Mouse (Mus musculus): ENCODE results near the gene Fasl.

The Fasl gene

DNA sequence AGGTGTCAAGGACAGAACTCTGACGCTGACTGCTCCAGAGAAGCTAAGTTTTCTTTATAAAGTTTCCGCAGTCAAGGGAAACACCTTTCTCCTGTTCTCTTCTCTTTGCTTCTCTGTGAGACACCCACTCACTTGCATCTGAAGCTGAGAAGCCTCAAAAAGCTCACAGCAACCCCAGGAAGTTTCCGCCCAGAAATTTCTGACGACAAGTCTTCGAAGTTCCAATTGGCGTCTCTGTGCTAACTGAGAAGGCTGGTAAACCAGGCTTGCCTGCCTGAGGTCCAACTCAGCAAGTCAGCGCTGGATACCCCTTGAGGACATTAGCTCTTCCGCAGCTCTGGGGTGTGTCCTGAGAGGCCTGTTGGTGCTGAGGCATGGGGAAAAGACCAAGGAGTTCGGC is at the start of gene Fasl:
Fasl (minus strand) TSS at position 157 of the 400 bp plus-strand sequence.
- DNase-seq (ENCODE audit: low spot score) = no peak

DNA sequence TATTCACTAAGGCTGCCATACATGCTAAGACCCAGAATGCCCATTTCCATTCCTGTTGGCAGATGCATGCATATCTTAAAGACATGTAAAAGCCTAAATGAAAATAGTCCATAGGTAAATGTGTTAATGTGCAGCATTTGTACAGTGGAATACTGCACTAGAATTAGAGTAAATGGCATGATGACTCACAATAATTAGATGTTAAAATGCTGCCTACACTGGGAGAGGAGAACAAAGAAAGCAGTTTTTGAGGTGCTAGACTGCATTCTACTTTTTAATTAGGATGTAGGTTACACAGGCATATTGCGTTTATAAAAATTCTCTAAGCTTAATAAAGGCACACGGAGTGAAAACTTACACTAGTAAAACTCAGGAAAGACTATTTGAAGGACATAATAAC is 38.4 kb upstream of the Fasl start:
- peak; percentile 13 for DNase-seq (ENCODE audit: low spot score)

DNA sequence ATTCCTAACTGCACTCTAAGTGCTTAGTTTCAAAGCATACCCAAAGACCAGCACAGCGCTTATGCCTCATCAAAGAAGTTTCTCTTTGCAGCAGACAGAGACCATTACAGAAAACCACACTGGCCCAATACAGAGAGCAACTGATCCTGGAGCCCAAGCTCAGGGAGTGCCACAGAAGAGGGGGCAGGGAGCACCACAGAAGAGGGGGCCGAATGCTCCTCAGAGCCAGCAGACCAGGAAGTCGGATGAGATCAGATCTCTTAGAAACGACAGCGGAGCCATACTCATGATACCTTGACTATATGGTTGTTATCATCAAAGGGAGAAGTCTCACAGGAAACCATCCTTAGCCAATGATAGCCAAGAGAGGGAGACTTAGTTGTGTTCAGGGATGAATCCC is 21.1 kb upstream of the Fasl start:
- no peak for DNase-seq (ENCODE audit: low spot score)

DNA sequence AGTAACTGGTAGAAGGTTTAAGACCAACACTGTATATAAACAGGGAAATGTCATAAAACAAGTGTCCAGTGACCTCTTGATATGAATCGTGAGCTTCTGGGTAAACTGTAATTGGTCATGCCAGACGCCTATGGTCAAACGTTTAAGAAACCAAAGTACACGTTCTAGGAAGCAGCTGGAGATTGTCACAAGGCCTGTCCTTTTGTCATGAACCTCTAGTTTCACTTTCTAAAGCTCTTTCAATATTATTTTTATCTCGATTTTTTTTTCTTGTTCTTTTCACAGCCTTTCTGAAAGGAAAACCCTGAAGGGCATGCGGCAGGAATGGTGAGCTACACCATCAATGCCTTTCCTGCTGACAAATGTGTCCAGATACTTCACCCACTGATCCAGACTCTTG is 20.7 kb upstream of the Fasl start:
- no peak for DNase-seq (ENCODE audit: low spot score)

DNA sequence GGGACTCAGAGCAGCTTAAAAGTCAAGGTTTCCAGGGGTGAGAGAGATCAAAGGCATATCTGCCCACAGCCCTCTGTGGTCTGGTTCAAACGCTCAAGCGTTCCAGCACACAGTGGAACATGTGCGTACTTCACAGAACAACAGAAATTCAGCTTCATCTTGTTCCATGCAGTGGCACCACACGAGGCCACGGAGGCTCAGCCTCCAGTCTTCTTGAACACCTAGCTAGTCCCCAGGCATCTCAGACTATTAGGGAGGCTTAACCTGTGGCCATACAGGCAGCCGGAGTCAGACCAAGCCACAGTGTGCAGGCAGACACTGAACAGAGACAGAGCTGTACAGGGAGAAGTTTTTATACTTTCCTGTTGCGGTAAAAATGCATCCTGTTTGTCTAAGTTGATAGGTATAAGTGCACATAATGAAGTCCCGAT is 16.3 kb upstream of the Fasl start:
- no peak for DNase-seq (ENCODE audit: low spot score)

DNA sequence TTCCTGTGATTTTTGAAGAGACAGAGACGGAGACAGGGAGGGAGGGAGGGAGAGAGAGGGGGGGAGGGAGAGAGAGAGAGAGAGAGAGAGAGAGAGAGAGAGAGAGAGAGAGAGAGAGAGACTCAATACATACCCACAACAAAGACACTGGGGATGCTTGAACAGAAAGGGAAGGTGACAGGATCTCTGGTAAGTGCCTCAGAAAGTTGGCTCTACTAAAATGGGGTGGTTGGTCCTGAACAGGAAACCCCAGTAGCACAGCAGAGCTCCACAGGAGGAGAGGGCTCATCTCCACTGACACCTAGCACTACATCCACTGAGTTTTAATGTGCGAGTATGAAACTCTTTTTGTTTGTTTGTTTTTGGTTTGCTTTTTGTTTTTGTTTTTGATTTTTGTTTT is 13.0 kb upstream of the Fasl start:
- DNase-seq (ENCODE audit: low spot score) = no peak

DNA sequence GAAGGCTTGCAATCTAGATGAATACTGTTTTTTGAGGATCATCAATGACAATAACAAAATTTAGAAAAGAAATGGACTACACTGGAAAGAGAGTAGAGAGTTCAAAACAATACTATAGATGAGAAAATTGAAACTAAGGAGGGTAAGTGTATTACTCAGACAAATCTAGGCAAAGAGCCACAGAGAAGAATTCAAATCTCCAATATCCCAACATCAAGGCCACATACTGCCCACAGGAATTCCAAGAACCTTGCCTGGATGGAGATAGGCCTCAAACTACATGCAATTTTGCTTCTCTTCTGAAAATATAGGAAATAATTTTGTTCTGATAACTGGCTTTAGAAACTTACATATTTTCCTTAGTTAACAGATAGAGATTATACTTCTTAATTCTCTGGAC is 12.0 kb upstream of the Fasl start:
- DNase-seq (ENCODE audit: low spot score) = no peak

DNA sequence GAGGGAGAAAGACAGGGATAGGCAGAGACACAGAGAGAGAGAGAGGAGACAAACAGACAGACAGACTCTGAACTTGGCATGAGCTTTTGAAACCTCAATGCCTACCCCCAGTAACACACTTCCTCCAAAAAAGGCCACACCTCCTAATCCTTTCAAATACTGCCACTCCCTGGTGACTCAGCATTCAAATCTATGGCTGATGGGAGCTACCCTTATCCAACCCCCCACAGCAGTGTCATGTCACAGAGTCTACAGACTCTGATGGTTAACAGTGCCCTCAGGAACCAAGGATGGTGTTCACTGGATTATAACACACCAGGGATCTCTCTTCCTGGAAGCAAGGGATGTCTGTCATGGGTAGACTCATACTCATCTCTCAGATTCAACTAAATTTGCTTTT is 11.5 kb upstream of the Fasl start:
- no peak for DNase-seq (ENCODE audit: low spot score)

DNA sequence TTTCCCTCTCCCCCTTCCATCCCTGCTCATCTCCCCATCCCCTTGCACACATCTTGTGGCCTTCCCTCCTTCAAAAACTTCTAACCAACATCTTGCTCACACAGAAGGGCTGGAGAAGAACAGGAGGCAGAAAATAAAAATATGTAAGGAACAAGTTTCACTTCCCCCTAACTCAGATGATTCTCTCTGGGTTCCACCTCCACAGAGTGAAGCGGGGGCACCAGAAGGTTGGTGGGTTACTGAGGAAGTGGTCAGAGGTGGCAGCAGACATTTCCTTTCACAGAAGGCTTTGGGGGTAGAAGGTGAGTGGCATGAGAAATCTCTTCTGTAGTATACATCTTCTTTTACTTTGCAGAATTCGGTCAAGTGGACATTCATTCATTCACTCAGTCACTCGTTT is 10.6 kb upstream of the Fasl start:
- no peak for DNase-seq (ENCODE audit: low spot score)

DNA sequence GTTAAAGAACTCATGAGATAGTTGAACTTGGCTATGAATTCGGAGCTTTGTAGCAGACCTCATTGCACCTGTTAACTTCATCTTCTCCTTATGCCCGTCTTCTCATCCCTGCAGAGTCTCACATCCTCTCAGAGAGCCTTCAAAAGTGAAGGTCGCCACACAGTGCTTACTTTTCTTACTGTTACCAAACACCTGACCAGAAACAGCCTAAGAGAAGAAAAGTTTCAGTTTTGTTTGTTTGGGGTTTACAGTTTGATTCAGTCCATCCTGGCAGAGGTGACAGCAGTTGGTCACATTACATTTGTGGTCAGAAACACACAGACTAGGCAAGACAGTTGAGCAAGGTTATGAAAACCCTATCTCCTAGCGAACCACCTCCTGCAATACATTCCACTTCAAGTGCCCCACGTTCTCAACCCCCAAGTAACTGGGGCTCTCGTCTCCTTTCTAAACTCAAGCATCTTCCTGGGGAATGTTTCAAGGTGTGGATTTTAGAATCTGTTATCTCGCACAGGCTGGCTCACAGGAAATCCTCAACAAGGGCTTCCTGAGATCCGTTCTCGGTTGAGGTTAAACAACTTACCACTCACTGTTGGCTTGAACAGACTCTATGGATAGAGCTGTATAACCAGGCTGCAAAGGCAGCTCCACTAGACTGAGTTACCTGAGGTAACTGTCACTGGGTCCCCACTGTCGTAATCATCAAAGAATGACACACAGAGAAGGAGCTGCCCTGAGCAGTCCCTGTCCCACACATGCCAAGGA is 6.3 kb upstream of the Fasl start:
- DNase-seq (ENCODE audit: low spot score) = no peak

DNA sequence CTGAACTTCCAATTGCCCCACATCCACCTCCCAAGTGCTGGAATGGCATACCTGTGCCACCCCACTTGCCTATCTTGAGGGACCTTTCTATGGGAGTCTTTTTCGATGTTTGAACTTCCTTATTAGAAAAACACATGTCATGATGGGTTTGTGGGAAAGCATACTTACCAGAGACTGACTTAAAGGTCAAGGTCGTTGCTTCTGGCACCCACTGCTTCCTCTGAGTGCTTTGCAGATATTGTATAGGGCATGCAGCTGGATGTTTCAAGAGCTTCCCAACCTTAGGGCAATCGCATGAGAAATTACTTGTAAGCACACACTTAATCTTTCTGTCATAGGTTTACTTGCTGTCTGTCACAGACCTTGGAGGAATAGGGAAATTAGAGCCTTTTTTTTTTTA is 5.0 kb upstream of the Fasl start:
- DNase-seq (ENCODE audit: low spot score) = no peak

DNA sequence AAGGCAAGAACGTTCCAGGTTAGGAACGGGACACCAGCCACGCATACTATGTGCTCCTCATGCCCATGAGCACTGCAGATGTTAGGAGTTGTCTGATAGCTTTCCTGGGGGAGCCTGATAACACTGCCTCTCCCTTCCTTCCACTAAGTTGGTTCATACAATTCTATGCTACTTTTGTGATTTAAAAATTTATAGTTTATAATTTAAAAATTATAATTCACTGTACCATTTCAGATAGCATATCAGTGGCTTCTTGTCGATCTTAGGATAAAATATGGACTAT is 4.3 kb upstream of the Fasl start:
- no peak for DNase-seq (ENCODE audit: low spot score)

DNA sequence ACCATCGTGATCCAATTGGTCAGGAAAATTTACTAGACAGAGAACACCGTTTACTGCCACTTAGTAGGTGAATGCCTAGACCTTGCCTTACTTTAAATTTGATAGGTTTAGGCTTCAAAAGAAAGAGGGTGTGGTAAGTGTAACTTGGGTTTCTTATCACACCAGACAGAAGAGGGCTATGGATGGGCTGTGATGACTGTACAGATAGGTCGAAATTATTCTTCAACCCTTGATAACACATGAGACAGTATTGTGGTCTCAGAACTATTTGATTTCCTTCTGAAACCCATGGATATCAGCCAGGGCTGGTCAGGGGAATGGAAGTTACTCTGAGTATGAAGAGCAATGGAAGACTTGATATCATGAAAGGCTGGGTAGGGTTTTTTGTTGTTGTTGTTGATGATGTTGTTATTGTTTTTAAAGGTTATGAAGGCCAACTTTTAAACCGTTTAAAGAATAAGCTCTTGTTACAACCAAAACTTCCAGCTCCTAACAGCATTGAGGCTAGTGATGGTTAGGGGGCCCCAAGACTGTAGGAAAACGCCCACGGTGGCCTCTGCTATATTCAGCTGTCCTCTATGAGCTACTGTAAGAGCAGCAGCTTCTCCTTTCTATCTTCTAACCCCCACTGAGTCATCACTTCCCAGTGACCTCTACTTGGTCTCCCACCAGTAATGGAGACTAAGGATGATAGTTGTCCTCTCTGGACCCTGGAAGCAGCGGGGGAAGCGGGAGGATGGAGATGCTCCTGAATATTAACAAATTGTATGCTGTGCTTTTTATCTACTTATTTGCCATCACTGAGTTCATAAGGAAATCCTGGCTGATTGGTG is 3.8 kb upstream of the Fasl start:
- no peak for DNase-seq (ENCODE audit: low spot score)

DNA sequence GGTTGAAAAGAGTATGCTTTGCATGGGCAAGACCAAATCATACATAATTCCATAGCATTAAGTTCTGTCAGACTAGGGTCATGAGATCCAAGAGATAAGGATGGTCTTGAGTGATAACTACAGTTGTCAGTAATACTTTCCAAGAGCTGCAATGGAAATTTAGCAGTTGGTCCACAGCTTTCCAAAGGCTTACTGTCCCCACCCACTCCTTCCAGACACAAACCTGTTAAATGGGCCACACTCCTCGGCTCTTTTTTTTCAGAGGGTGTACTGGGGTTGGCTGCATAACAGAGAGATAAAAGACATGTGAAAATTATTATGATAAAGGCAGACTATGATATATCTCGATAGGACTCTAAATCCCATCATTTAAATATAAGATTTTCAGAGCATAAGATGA is 5.6 kb downstream of the Fasl start:
- DNase-seq (ENCODE audit: low spot score) = no peak

DNA sequence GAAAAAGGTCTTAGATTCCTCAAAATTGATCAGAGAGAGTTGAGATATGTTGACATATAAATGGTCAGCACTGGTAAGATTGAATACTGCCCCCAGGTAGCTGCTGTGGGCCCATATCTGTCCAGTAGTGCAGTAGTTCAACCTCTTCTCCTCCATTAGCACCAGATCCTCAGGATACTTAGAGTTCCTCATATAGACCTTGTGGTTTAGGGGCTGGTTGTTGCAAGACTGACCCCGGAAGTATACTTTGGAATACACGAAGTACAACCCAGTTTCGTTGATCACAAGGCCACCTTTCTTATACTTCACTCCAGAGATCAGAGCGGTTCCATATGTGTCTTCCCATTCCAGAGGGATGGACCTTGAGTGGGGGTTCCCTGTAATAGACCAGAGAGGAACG is 6.7 kb downstream of the Fasl start:
- DNase-seq (ENCODE audit: low spot score) = no peak

DNA sequence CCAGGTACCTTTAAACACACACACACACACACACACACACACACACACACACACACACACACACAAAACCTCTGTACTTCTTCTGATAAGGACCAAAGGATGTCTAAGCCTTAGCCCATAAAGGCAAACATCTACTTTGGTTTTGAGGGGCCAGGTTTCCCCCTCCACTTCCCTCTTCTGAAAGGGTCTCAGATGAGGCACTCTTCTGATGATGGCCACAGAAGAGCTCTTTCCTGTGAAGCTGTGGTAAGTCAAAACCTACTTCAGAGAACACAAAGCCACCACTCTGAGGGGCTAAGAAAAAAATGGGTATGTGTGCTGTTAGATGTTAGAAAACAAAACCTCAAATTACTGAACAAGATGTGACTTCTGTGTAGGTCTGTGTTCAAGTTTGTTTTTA is 9.2 kb downstream of the Fasl start:
- no peak for DNase-seq (ENCODE audit: low spot score)

DNA sequence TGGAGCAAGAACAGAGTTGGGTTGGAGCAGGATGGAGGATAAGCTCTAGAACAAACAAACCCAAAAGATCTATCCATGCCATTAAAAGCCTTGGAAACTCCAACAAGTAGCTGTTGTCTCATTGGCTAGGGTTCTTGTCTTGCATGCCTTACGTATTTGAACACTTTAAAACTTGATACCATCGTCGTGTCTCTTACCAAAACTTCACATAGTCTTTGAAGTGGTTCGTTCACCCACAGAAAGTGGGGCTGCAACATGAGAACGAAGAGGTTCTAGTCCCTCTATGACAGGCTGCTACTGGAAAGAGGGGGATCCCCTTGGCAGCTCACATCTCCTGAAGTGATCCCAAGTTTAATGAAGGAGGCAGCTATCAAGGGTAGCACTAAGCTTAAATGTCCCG is 13.1 kb downstream of the Fasl start:
- DNase-seq (ENCODE audit: low spot score) = no peak

DNA sequence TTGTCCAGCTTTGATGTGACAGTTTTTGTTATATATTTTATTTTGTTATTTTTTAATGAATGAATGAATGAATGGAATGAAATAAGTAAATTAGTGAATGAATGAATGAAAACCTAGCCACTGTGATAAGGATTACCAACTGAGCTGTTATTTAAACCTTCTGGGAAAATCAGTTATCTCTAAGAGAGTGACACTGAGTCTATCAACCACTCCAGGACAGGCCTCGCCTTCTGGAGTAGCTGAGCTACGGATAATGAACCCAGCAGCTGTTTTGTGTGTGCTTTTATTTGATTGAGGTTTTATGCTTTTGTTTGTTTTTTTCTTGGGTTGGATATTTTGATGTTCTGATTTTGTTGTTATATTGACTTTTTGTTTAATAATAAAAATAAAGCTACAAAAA is 17.0 kb downstream of the Fasl start:
- no peak for DNase-seq (ENCODE audit: low spot score)

DNA sequence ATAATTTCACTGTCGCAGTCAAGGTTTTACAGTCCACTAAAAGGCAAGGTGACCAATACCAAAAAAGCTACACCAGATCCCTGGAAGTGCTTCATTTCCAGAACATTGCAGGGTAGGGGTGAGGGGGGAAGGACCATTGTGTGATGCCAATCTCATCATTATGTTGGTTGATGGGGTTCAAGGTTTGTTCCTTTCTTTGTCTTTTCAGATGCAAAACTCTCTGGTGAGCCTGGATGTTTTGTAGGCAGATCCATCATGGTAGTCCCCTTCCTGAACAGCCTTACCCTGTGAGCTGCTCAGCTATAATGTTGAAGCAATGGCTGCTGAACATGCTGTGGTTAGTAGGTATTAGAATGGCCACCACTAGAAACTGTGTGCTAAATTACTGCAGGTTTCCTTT is 19.0 kb downstream of the Fasl start:
- DNase-seq (ENCODE audit: low spot score) = no peak

DNA sequence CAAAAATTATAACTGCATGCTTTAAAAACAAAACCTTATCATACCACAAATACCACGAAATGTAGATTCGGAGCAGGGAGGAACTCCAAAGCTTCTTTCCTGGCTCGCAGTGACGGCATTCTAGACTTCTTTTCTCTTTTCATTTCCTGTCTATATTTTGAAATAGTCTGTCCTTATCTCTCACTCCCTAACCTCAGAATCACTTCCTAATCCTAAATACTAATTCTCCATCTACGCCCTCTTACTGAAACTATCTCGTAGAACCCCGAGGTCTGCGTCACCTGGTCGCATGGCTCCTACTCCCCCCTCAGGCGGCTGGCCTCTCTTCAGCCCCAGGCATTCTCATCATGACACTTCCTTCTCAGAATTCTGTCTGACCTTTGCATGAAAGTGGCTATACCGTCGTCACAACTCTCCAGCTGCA is 21.2 kb downstream of the Fasl start:
- DNase-seq (ENCODE audit: low spot score) = no peak

DNA sequence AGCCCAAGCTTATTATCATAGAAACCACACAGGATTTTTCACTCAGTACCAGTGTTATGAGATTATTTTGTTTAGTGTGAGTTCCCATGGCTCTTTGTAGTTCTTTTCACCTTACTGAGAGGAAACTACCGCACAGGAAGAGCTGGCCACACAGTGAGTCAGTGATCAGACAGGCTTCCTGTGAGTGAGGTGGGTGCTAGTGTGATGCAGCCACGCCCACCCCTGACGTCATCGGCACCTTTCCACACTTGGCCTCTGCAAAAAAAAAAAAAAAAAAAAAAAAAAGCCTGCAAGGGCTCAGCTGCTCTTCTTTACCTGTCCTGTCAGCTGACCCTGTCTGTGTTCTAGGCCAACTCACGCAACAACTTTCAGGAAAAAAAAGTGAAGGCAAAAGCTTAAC is 21.6 kb downstream of the Fasl start:
- no peak for DNase-seq (ENCODE audit: low spot score)

DNA sequence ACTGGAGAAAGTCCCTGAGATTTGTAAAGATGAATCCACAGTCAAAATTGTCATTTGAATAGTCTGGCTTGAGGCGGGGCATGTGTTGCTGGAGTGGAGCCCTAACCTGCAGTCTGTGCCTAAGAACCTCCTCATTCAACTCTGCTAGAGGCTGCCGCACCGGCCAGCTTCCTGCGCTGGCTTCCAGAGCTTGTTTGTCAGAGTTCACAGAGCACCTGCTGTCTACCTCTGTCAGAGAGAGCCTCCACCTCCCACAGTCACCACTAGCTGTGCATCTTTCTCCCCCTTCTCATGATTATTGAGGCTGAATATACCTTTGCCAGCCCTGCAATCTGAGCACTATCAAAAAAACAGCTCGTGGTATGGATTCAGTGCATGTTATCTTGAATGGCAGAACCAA is 22.4 kb downstream of the Fasl start:
- DNase-seq (ENCODE audit: low spot score) = no peak

DNA sequence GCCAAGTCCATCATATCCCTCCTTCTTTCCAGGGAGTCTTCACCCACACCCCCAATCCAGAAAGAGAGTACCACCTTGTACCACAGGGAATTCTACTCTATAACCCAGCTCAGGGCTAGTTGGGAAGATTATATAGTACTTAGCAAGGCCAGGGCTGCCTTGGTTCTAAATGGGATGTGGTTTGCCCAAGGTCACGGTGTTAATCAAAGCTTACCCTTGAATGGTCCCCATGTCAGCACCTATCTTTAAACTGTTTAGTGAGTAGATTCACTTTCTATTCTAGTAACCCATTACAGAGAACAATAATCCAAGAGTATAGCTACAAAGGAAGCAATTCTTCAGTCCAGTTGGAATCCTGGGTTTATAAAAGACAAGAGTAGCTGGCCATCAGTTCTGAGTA is 23.3 kb downstream of the Fasl start:
- DNase-seq (ENCODE audit: low spot score) = no peak

DNA sequence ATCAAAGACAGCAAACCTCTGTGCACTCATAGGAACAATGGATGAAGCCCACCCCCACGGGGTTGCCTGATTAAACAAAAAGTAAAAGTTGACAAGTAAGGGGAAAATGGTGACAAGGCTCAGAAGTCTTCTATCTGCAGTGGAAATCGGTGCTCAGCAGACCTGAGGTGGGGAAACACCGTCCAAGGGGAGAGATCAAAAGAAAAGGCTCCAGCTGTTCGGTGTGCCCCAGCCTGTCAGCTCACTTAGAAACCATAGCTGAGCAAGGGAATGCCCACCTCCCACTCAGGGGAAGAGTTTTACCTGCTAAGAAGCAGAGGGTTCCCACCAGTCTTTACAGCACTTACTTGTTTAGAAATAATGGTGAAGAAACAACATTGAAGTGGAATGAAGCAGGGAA is 26.7 kb downstream of the Fasl start:
- DNase-seq (ENCODE audit: low spot score) = no peak
